Mouse (Mus musculus) granulocyte monocyte progenitor cell, adult 5-6 weeks (primary cell): ENCODE results near the gene Anks6. TPM values are rescaled to one million over a fixed set of nuclear protein-coding genes. Genes with fewer than 3 reads are reported as not detected.
"Not testable (repeated sequence)": the region's sequence is repeated elsewhere in the genome, so short reads cannot be mapped to it uniquely, and the experiment has no call there.

Source experiments
- ATAC-seq: replicated peaks from 2 replicates; pipeline ENCODE4 v1.8.0; 2016; ENCODE audit warnings: mild to moderate bottlenecking, moderate TSS enrichment, inconsistent platforms; ENCODE audit not compliant: poor library complexity, severe bottlenecking
- total RNA-seq, 2 experiments: library from RNA; stranded (forward) in 1 of 2; stranded (reverse) in 1 of 2; fragments of 200-712, 200-1000 nt in 1 of 2; fragments of >200 nt in 1 of 2; fragmentation: Nextera tagmentation in 1 of 2; gene quantifications; 2 replicates each; pipeline ENCODE4 v1.2.3; 2014 to 2017

Gene Anks6
- total RNA-seq (2014; fragmentation: Nextera tagmentation) (not detected in 2 replicates), total RNA-seq (2017) (not detected in 2 replicates)

DNA sequence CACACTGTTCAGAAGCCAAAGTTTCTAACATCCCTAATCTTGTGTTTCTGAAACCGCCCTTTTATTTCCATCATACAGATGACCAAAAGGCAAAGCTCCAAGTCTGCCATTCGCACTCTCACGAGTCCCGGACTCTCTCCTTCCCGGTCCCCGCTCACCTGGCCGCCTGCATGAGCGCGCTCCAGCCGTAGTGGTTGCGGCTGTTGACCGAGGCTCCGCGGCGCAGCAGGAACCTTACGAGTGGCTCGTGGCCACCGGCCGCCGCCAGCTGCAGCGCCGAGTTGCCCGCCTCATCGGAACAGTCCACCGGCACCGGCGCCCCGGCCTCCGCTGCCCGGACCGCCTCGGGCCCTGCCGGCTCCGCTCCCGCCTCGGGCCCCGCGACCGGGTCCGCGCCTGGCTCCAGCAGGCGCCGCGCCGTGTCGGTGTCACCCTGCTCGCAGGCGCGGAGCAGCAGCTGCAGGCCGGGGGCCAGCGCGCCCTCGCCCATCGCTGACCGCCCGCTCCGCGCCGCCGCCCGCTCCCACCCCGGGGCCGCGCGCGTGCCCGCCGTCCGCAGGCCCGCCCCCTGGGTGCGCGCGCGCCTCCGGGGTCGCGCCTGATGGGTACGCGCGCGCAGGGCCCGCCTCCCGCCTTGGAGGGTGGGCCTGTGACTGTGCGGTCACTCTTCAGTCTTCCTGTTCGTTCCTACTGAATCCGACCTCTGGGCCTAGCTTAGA, at the start of gene Anks6:
Gene Anks6, minus strand, starts transcription at position 637 of the 719 bp plus-strand sequence.
- ATAC-seq: peak; percentile 76

DNA sequence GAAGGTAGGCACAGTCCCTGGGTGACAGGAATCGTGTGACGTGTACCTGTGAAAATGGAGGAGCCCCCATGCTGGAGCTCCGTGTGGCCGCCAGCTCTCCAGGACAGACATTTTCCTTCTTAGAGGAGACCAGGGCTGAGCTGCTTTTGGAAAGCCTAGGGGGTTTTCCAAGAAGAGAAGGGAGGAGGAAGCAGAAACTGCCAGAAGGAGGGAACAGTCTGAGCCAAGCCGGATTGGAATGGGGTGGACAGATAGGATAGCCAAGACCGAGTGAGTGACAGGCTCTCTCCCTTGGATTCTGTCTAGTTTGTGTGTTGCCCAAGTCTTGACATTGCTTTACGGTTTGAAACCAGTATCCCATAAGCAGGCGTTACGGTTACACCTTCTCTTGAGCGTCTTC, 46.3 kb upstream of the Anks6 start:
- ATAC-seq: no peak

DNA sequence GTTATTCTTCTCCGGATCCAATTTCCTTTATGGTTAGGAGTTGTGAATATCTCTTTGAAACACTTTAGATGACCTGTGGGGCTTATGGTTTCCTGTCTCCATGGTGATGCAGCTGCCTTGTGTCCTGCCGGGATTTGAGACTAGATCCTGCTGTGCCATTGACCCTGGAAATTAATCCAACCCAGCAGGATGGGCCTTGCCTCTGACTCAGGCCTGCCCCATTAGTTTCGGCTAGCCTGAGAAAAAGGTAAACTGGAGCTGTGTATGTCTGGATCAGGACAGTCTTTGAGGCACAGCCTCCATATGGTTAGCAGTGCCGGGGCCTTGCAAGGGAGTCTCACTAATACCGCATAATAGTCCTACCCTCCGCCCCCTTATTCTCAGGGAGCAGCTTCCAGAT, 36.4 kb upstream of the Anks6 start:
- no peak for ATAC-seq

DNA sequence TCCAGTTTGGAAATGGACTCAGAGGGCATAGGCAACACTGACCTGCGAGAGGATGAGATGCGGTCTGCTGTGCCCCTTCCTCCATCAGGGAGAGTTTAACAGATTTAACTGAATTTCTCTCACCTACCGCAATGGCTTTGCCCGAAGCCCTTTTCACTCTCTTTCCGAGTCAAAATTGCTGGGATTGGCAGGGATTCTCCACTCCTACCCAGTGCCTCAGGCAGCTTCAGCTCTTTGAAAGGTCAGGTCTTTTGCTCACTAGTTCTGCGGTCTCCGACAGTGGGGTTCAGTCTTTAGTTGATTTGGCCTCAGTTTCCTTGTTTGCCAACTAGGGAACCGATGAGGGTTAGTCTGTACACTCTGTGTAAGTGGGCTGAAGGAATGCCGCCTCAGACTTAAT, 35.9 kb upstream of the Anks6 start:
- no peak for ATAC-seq

DNA sequence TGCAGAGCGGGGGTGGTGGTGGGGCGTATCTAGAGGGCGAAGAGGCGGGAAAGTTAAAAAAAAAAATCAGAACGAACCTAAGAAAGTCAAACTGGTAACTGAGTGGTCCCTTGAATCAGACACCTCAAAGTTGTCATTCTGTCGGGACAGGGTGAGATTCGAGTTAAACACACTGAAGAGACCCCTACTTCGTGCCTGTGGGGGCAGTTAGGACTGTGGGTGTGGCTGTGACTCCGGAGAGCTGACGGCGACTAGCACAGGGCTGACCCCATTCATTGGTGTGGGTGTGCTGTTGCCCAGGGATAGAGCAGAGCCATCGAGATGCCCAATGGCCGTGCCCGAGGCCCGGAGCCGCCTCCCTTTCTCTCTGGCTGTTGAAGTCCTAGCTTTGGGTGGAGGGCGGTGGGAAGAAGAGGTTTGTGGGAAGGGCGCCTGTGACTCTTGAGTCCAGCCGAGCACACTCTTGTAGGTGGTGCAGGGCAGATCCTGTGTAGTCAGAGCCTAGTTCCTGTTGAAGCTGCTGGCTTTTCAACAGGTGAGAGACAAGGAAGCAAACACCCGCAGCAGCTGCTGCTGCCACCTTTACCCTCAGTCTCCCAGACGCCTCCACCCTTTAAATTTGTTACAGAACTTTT, 35.3 kb upstream of the Anks6 start:
- ATAC-seq: peak; percentile 26; the same call in 1 of the 2 replicates

DNA sequence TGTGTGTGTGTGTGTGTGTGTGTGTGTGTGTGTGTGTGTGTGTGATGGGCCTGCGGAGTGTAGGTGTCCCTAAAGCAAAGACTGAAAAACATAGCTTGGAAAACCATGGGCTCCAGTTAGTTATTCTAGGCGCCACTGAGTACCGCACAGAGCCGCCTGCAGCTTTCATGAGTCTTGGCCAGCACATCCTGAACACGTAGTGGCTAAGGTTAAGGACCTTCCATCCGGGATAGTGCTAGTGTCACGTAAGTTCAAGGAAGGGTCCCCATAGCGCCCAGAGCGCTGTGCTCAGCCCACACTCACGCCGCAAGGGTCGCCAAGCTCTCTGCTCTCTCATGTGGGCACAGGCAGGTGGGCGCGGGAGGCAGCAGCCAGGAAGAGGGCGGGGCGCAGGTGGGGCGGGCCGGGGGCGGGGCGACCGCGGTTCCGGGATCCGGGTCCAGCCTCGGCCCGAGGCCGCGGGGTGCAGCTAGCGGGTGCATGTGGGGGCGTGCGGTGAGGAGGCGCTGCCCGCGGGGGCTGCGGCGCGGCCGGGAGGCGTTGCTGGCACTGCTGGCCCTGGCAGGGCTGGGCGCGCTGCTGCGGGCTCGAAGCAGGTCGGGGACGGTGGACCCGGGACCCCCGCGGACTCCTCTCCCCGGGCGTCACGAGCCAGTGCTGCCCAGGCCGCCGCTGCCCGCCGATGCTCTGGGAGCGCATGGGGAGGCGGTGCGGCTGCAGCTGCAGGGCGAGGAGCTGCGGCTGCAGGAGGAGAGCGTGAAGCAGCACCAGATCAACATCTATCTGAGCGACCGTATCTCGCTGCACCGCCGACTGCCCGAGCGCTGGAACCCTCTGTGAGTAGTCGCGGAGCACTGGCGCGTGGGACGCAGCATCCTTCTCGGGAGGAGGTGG, 34.5 kb upstream of the Anks6 start, which contains the start of gene Galnt12:
Gene Galnt12, plus strand, starts transcription at position 417 of the 894 bp plus-strand sequence.
- ATAC-seq: peak; percentile 59

DNA sequence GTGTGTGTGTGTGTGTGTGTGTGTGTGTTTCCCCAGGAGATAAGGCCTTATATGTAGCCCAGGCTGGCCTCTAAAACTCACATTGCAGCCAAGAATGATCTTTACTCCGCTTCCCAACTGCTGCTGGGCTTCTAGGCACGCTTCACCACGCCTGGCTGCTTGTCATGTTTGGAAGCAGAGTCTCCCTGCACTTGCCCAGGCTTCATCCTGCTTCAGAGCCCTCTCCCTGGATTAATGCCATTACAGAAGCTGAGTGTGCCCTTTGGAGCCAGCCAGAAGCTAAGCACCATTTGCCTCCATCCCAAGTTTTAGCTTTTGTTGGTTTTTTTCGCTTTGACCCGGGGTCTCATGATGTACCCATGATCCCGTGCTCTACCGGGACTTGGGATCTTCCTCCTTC, 31.4 kb upstream of the Anks6 start:
- ATAC-seq: no peak

DNA sequence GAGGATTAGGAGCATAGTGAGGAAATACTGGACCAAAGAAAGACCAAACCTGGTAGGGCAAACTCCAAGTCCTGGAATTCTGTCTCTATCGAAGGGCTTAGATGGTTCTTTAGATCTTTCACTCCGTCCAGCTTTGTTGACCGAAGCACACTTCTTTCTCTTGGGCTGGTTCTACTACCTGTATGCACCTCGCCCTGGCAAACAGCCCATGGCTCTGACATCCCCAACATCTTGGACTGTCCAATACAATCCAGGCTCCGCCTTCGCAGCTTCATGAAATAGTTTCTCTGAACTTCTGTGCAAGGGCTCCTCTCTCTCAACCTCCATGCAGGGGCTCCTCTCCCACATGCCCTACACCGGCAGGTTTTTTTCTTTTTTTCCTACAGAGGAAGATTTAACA, 26.6 kb upstream of the Anks6 start:
- no peak for ATAC-seq

DNA sequence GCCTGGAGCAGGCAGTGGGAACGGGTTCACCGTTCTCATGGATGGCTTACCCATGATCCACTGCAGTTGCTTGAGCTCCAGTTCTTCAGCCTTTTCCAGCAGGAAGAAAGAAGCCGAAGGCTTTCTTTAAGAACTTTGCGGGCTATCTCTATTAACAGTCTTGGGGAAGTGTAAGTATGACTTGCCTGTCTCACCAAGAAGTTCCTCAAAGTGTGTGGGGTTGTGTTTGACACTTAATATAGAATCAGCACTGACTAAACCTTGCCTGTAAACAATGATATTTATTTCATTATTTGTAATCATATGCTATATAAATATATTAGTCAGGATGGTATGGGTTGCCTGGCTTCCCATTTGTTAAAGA, 23.4 kb upstream of the Anks6 start:
- ATAC-seq: peak; percentile 65

DNA sequence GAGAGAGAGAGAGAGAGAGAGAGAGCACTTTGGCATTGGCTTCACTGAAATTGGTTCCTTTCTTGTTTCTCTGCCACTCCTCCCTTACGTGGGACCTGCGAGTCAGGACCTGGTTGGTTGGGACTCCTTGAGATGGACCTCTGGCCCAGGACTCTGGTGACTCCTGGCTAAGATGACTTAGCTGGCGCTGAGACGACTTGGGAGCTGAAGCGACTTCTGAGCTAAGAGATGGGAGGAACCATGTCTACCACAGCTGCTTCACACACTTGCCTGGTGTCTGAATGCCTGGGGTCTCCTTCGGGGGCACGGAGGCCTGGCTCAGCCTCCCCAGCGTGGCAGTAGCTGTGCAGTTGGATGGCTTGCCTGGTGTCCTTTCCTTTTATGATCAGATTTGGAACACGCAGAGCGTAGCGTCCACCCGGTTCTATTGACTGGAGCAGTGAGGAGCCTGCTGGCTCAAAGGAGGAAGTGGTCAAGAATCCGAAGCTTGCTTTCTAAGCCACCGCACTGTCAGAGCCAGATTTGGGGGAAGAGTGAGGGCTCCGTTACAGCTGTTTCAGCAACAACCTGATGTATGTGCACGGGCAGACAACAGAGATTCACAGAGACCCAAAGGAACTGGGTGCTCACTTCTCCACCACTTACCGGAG, 22.9 kb upstream of the Anks6 start:
- ATAC-seq: peak; percentile 92

DNA sequence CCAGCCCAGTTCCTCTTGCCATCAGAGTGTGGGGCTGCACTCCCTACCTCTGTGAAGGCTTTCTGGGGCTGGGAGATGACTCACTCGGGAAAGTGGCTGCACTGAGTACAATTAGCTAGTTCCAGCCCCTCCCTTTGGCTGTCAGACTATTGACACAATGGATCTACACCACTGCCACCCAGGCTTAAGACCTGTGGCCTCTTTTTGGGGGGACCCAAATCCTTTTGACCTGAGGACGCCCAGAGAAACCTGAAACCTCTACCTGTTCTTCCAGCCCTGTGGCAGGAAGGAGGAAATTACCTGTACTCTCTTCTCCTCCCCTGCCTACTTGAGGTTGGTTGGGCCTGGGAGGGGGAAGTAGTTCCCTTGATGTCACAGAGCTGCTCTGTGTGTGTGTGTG, 17.8 kb upstream of the Anks6 start:
- no peak for ATAC-seq

DNA sequence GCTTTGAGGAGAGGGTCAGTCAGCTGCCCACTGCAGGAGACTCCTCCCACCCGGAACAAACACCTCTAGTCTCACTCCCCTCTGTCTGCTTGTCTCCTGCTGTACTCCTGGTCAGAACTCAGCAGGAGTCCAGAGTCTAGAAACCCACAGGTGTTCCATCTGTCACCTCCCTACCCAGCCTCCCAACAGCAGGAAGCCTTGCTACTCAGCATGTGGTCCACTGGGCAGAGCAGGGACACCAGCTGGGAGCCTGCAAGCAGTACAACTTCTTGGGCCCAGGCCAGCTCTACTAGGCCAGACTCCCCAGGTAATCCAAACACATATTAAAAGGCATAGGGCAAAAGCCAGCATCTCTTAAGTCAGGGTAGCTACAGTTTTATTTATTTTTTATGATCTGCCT, 3.7 kb upstream of the Anks6 start:
- ATAC-seq: no peak

DNA sequence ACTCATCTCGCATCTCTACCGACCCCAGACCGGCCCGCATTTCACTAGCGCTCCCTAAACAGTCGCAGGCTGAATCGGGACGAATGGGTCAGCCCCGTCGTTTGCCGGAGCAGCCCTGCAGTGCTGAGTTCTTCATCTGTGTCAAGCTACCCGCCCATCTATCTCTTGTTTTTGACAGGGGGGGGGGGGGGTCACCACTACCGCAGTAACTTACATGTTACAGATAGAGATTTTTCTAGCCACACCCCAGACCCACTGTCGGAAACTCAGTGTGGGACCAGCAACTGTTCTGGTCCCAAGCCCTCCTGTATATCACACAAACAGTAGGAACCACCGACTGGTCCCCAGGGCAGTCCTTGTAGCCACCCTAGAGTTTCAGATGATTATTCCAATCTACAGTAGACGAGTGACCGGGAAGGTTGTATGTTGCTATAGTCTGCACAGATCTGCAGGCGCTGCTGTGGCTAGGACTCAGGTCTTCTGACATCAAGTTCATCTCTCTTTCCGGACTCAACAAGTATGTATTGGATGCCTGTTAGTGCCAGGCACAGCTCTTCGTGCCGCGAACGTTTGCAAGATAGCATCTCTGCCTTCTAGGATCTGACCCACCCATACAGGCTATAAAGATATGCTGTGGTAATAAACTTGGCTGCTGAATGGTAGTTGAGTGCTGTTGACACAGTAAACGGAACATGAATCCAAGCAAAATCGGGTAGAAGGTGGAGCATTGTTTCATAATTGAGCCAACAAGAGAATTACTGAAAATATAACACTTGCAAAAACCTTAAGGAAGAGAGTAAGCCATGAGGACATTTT, 491 bp upstream of the Anks6 start:
- ATAC-seq: no peak

DNA sequence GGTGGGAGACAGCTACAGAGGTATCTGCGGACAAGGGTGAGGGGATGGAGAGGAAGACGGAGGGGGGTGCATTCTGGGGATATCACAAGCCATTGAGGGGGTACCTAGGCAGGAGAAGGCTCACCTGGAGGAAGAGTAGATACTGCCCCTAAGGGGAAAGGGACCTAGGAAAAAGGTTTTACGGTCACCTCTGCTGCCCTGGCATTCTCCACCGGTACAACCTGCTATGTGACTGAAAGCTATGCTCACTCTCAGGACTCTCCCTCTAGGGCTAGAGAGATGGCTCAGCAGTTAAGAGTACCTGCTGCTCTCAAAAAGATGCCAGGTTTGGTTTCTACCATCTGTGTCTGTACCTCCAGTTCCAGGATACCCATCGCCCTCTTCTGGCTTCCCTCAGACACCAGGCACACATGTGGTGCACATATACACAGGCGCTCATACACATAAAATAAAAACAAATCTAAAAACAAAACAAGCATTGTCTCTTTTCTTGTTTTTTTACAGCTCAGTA, 1.6 kb downstream of the Anks6 start:
- no peak for ATAC-seq

DNA sequence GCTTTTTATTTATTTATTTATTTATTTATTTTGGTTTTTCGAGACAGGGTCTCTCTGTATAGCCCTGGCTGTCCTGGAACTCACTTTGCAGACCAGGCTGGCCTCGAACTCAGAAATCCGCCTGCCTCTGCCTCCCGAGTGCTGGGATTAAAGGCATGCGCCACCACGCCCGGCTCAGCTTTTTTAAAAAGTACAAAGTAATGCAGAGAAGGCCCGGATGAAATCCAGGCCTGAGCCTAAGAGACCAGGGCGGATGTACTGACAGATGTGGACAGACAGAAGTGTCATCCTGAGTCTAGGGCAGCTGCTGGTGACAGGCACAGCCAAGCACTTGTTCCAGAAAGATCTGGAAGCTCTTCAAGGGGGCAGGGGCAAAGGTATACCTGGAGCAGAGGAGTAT, 2.1 kb downstream of the Anks6 start:
- not testable (repeated sequence) for ATAC-seq

DNA sequence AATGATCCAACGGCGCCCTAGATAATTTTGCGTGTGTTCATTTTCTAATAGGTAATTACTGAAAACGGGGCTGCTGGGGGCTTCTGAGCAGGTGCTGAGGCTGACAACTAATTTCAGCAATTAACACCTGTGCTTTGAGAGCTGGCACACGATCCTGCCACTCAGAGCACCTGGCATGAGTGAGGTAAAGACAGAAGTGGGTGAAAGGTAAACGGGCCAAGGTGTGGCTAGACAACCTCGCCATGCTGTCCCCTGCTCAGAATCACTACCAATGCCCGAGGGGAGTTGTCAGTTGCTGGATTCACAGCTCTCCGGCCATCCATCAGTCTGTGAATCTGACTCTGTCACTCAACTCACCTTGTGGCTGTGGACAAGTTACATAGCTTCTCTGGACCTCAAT, 5.3 kb downstream of the Anks6 start:
- no peak for ATAC-seq

DNA sequence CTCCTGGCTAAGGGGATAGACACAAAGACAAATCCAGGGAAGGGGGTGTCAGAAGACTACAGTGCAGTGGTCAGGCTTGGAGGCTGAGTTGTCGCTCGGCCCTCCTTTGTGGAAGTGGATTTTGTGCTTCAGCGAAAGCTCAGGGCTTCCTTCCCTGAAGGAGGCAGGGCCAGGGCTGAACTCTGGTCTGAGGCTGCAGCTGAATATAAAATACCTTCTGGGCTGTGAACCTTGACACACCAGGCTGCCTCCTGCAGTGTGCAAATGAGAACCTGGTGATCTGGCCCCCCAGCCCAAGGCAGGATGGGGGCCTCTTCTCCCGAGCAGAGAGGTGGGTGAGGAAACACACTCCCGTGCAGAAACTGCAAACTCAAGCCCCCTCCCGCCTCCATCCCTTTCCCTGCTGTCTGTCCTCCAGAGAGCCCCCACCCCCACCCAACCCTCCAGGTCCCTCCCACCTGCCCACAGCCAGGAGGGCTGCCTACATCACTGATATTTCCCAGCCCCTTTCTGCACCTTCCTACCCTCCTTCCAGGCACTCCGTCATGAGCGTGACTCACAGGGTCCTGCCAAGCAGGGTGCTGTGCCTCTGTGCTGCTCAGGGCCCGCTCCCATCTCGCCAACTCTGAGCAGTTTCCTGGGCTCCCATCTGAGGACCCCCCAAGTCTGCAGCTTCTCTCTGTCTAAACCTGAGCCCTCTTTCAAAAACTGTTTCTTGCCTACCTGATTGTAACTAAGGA, 6.4 kb downstream of the Anks6 start:
- ATAC-seq: no peak

DNA sequence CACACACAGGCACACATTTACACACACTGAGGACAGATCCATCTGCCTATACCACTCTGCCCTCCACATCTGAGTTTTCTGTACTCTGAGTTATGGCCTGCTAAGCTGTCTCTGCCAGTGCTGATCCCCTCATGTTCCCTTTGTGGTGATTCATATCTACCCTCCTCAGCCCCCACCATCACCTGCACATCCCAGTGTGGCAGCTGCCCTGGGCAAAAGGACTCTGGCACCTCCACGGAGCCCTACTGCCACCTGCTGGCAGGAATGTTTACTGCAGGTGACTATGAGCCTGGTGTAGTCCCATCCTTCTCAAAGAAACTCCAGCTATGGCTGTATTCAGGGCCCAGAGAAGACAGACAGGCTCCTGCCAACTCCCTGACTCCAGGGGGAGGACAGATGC, 7.1 kb downstream of the Anks6 start:
- ATAC-seq: peak; percentile 85

DNA sequence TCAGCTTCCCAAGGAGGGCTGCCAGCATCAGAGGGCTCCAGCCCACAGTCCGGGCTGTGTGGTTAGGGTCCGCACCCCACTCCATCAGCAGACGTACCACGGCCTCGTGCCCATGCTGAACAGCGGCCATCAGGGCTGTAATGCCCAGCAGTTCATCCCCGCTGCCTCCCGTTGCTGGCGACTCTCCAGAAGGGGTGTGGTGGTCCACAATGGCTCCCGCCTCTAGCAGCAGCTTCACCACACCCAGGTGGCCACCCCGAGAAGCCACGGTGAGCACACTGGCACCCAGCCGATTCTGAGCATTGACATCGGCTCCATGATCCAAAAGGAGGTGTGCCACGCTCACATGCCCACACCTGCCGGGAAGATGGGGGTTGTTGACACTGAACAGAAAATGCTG, 8.0 kb downstream of the Anks6 start:
- no peak for ATAC-seq
